Mouse (Mus musculus) common myeloid progenitor, adult 5-6 weeks (primary cell): Measurements from ENCODE around the gene Gm9936. TPM values are rescaled to one million over a fixed set of nuclear protein-coding genes. Genes with fewer than 3 reads are reported as not detected.
"Not testable (repeated sequence)": the region's sequence is repeated elsewhere in the genome, so short reads cannot be mapped to it uniquely, and the experiment has no call there.

ENCODE experiments used
- ATAC-seq: replicated peaks from 2 replicates; pipeline ENCODE4 v1.8.0; 2016; ENCODE audit warnings: low read depth, mild to moderate bottlenecking, moderate TSS enrichment, inconsistent platforms; ENCODE audit not compliant: poor library complexity, severe bottlenecking
- total RNA-seq: library from RNA; stranded (forward); fragments of 200-1000, 187-1606 nt; gene quantifications from 2 replicates; pipeline ENCODE4 v1.2.3, GENCODE M21; 2017

Gene Gm9936
- total RNA-seq: not detected in 2 replicates

- ATAC-seq: no peak
Observed at GRCm38 (mm10) chr5:114858582-114858981, at the start of gene Gm9936. Gm9936 (minus strand) TSS chr5:114858682.

- ATAC-seq: peak; percentile 79
Observed at GRCm38 (mm10) chr5:114902413-114902812, 43.9 kb upstream of the Gm9936 start.

GRCm38 (mm10) chr5:114898857-114899256, 40.4 kb upstream of the Gm9936 start:
- no peak for ATAC-seq

DNA sequence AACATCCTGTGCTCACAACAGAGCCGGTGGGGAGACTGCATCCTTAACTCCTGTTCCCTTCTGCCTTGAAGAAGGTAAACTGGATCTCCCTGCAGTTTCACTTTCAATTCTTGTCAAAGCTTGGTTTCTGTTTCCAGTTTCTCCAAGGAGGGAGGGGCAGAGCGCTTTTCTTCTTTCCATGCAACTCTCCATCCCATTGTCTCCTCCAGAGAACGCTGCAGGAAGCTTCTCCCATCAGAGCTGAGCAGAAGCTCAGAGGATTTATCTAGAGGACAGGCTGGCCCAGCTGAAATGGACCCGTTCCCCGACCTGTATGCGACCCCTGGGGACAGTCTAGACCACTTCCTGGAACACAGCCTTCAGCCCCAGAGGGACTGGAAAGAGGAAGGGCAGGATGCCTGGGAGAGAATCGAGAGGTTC, 38.9 kb upstream of the Gm9936 start:
- ATAC-seq: peak; percentile 62

DNA sequence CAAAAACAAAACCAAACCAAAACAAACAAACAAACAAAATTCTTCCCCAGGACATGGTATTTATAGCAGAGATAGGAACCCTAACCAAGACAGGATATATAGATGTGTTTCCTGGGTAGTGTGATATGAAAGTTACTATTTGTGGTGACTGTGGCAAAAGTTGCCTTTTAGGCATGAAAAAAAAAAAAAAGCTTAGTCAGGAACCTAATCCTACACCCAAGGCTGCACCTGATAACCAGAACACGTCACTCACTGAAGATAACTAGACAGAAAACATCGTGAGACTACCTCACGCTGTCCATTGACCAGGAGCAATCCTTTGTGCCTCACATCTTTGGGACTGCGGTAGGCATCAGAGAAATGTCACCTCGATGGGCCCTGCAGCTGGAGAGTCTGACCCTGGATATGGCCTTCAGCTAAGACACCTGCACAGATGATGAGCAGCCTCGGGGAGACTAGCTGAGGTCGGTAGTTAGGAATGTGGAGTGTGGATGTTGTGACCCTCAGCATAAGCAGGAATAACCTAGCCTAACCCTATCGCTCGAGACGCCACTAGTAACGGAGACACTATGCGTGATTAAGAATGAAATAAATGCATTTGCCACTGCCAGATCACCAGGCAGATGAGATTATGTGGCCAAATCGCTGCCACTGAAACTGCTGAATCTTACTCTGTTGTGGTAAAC, 38.3 kb upstream of the Gm9936 start, which contains the start of gene Oasl2:
Oasl2 (plus strand) TSS at position 249 of the 686 bp plus-strand sequence.
- peak; percentile 60 for ATAC-seq

GRCm38 (mm10) chr5:114895542-114895941, 37.1 kb upstream of the Gm9936 start:
- ATAC-seq: no peak

DNA sequence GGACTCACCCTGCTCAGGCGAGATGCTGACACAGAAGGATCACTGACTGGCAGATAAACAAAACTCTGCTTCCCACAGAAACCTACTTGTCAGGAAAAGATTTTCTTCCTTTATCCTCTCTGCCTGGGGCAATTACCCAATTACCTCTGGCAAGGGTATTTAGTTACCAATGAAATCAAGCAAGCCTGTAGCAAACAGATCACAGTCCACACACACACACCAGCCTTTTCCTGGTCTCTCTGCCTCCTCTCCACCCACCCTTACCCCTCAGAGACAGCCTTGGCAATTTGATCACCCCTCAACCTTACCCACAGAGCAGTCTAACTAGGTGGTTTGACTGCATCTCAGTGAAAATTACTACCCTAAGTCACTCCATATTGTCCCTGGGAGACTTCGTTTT, 30.5 kb upstream of the Gm9936 start:
- no peak for ATAC-seq

DNA sequence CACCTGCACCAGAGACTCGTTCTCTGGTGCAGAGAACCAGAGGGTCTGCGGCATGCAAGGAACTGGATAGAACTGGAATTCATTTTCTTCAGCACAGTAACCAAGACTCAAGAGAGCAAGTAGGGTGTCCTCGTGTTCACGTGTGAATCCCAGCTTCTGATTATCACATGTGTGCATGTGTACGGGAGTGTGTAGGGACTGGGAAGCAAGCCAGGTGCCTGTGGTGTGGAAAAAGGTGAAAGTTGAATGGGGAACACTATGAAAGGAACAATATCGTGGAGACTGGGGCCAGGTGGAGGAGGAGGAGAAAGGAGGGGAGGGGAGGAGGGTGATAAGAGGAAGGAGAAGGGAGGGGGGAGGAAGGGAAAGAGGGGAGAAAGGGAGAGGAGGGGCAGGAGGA, 28.3 kb upstream of the Gm9936 start:
- ATAC-seq: no peak

DNA sequence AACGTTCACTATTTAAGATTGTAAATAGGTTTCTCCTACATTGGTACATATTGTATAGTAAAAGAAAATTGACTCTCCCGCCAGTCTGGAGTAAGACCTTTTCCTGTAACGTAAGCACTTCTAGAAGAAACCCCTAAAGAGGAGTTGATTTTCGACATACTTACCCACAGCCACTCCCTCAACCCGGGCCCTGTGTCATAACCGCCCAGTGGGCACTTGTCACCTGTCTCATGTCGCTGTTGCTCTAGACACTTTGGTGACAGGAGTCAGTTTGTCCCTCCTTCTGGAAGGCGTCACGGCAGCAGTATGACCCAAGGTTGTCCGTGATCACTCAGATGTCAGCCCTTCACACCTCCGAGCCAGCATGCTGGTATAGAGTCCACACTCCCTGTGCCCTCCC, 24.5 kb upstream of the Gm9936 start:
- ATAC-seq: no peak

DNA sequence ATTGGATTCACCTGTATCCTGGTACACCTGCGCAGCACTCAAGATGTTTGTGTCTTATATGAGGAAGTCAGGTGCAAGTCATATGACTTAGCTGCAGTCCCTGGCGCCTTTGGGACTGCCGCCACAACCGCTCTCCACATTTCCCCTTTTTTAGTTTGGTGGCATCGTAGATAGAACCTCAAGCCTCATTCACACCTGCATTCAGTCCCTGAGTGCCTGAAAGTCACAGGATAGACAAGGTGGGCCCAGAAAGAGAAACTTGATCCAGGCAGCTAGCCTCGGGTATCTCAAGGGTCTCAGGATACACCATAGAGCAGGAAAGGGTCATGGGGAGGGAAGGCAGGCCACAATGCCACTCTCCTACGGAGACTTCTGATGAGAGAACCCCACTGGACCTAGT, 23.8 kb upstream of the Gm9936 start:
- not testable (repeated sequence) for ATAC-seq

DNA sequence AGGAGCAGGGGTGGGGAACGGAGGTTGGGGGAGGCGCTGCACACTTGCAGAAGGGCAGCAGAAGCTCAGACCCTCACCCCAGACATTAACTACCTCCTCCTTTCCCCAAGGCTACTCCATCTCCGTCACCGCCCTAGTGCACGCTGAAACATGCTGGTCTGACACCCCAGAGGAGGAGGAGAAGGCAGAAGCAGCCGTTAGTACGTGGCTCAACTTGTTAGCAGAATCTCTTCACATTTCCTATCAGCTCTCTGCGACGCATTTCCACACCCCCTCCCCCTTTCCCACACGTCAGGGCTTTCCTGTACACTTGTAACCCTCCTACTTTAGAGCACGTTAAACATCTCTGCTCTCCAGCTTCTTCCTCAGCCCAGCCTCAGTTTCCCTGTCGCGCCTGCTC, 20.9 kb upstream of the Gm9936 start:
- ATAC-seq: no peak

- no peak for ATAC-seq
Observed at GRCm38 (mm10) chr5:114877487-114877886, 19.0 kb upstream of the Gm9936 start.

- ATAC-seq: no peak
Observed at GRCm38 (mm10) chr5:114876331-114876730, 17.8 kb upstream of the Gm9936 start.

DNA sequence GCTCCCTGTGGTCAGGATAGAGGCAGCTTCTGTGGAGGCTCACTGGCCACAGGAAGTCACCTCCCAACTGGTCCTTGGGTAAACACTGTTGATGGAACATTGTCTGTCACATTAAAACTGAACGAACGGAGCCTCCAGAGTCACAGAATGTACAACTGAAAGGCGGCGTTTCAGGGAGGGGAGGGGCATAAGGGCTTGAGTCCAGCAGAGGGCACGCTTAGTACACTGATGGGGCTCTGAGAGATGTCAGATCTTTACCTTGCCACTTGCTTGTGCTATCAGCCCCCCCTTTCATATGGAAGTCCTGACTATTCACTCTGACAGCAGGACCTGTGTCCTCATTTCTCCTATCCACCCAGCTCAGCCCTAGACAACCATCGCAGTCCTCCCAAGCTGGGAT, 17.4 kb upstream of the Gm9936 start:
- 0 out of 2 replicates have a peak, but pooled peaks have one; percentile 58 for ATAC-seq

GRCm38 (mm10) chr5:114865279-114865678, 6.8 kb upstream of the Gm9936 start:
- ATAC-seq: no peak

DNA sequence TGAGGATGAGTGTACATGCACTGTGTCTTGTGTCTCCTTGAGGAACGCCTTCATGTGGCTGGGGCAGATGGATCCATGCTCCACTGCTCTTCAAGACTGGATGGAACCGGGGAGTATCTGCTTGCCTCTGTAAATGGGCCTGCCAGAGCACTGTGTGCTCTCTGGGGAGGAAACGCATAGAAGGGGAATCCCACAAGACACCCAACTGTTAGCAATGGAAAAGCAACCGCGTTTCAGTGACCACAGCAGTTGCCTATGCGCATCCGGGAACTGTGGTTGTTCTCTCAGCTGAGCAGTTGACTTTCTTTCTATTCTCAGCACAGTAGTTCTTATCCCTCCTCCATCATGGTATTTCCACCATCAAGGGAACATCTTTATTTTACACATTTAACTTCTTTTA, 6.3 kb upstream of the Gm9936 start:
- no peak for ATAC-seq

GRCm38 (mm10) chr5:114861730-114862129, 3.2 kb upstream of the Gm9936 start:
- ATAC-seq: no peak

GRCm38 (mm10) chr5:114859253-114859652, 771 bp upstream of the Gm9936 start:
- peak; percentile 80; the same call in 1 of the 2 replicates for ATAC-seq

DNA sequence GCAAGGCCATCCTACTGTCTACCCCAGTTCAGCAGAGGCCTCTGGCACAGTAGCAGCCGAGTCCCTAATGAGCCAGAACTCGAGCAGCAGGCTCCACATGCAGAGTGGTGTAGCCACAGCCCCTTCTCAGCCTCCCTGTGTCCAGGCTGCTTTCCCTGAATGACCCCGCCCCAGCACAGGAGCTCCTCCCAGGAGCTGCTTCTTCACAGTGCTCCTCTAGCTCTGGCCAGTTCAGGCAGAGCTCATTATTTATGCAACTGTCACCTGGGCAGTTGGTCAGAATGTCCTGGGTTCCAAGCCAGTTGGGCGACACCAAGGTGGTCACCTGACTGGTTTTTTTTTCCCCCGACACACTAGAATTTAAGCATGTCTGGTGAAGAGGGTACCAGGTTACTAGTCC, 5.1 kb downstream of the Gm9936 start, which contains the start of gene 4930519G04Rik:
4930519G04Rik (plus strand) TSS at position 301 of the 400 bp plus-strand sequence.
- ATAC-seq: not testable (repeated sequence)

GRCm38 (mm10) chr5:114851565-114852236, 6.8 kb downstream of the Gm9936 start:
- ATAC-seq: no peak

- not testable (repeated sequence) for ATAC-seq
Observed at GRCm38 (mm10) chr5:114844371-114844770, 14.1 kb downstream of the Gm9936 start.
